Mouse (Mus musculus) T-helper 1 cell (primary cell): ENCODE results near the gene 9930021J03Rik.

ENCODE experiments used
- in situ Hi-C: fragments of 300-600 bp; cut with MboI, MseI; formaldehyde crosslinking; loops from one replicate; pipeline ENCODE4 v1.15.1; 2025; ENCODE audit warnings: high pct_unique_total_duplicates

Gene 9930021J03Rik

GRCm38 (mm10) chr19:29805917-29806785 lies at the start of gene 9930021J03Rik:
TSS of gene 9930021J03Rik (minus strand) at chr19:29805989.
- in situ Hi-C loops = no loop called here

- in situ Hi-C loops = loop anchor here (5.0 kb wide), 1 partner anchor 34 kb away; no protein-coding TSS in a partner anchor
These were observed 47.9 kb upstream of the 9930021J03Rik start for GRCm38 (mm10) chr19:29853711-29854110.

- in situ Hi-C loops = loop anchor here (5.0 kb wide), 1 partner anchor 36 kb away; no protein-coding TSS in a partner anchor
These were observed 45.4 kb upstream of the 9930021J03Rik start for GRCm38 (mm10) chr19:29851036-29851690.

- in situ Hi-C loops = loop anchor here (5.0 kb wide), 1 partner anchor 37 kb away; no protein-coding TSS in a partner anchor
These were observed 44.2 kb upstream of the 9930021J03Rik start for GRCm38 (mm10) chr19:29849924-29850551.

GRCm38 (mm10) chr19:29844036-29844661 lies 38.4 kb upstream of the 9930021J03Rik start:
- in situ Hi-C loops = no loop called here

- in situ Hi-C loops = no loop called here
These were observed 37.8 kb upstream of the 9930021J03Rik start for GRCm38 (mm10) chr19:29843641-29844035.

GRCm38 (mm10) chr19:29842973-29843372 lies 37.2 kb upstream of the 9930021J03Rik start:
- in situ Hi-C loops = no loop called here

- in situ Hi-C loops = no loop called here
These were observed 34.9 kb upstream of the 9930021J03Rik start for GRCm38 (mm10) chr19:29840642-29841041.

- in situ Hi-C loops = no loop called here
These were observed 32.9 kb upstream of the 9930021J03Rik start for GRCm38 (mm10) chr19:29838636-29839135.

- in situ Hi-C loops = no loop called here
These were observed 32.4 kb upstream of the 9930021J03Rik start for GRCm38 (mm10) chr19:29838171-29838570.

- in situ Hi-C loops = no loop called here
These were observed 29.7 kb upstream of the 9930021J03Rik start for GRCm38 (mm10) chr19:29835364-29836034.

GRCm38 (mm10) chr19:29830911-29831310 lies 25.1 kb upstream of the 9930021J03Rik start:
- in situ Hi-C loops = no loop called here

- in situ Hi-C loops = no loop called here
These were observed 22.8 kb upstream of the 9930021J03Rik start for GRCm38 (mm10) chr19:29828558-29828957.

- in situ Hi-C loops = no loop called here
These were observed 20.9 kb upstream of the 9930021J03Rik start for GRCm38 (mm10) chr19:29826686-29827085.

GRCm38 (mm10) chr19:29825003-29825402 lies 19.2 kb upstream of the 9930021J03Rik start:
- in situ Hi-C loops = no loop called here

- in situ Hi-C loops = loop anchor here (5.0 kb wide), 1 partner anchor 153 kb away; no protein-coding TSS in a partner anchor
These were observed 18.4 kb upstream of the 9930021J03Rik start for GRCm38 (mm10) chr19:29824034-29824700.

GRCm38 (mm10) chr19:29823456-29824010 lies 17.7 kb upstream of the 9930021J03Rik start:
- in situ Hi-C loops = loop anchor here (5.0 kb wide), 1 partner anchor 154 kb away; no protein-coding TSS in a partner anchor

GRCm38 (mm10) chr19:29820966-29821365 lies 15.2 kb upstream of the 9930021J03Rik start:
- in situ Hi-C loops = loop anchor here (5.0 kb wide), 1 partner anchor 156 kb away; no protein-coding TSS in a partner anchor

GRCm38 (mm10) chr19:29812581-29813460 lies 7.0 kb upstream of the 9930021J03Rik start, which contains the start of gene Ranbp6:
TSS of gene Ranbp6 (minus strand) at chr19:29812974.
- in situ Hi-C loops = no loop called here
